Mouse (Mus musculus): Measurements from ENCODE around the gene BC080695. TPM values are rescaled to one million over a fixed set of nuclear protein-coding genes. Genes with fewer than 3 reads are reported as not detected.
"Not testable (repeated sequence)": the region's sequence is repeated elsewhere in the genome, so short reads cannot be mapped to it uniquely, and the experiment has no call there.

Gene BC080695
- polyA plus RNA-seq (2017; shearing (Covaris generic)) = not detected

DNA sequence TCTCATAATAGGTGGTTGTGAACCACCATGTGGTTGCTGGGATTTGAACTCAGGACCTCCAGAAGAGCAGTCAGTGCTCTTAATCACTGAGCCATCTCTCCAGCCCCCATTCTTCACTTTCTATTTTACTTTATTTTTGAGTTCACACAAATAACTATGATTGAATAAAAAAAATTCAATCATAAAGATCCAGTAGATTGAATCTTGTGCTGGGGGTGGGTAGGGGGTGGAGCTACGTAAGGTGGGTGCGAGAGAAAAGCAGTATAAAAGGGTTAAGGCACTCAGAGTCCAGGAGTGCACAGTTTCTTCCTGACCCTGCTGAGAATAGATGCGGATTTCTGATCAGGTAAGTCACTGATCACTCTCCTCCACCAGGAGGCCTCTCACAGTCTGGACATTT, at the start of gene BC080695, which contains the start of gene Gm13057:
Gene BC080695 (plus strand): TSS at position 301 of the 400 bp plus-strand sequence.
Gene Gm13057 (plus strand): TSS at position 310 of the 400 bp plus-strand sequence.
- not testable (repeated sequence) for ATAC-seq

- no peak for ATAC-seq
Measured at GRCm38 (mm10) chr4:143511043-143511442, 40.5 kb upstream of the BC080695 start, which contains the start of gene Gm13043. Gene Gm13043 (plus strand): TSS chr4:143511343.

GRCm38 (mm10) chr4:143535654-143536053, 15.8 kb upstream of the BC080695 start, which contains the start of gene Gm13040:
Gene Gm13040 (plus strand): TSS chr4:143535954.
- ATAC-seq = not testable (repeated sequence)

GRCm38 (mm10) chr4:143611927-143612326, 60.4 kb downstream of the BC080695 start:
- not testable (repeated sequence) for ATAC-seq

GRCm38 (mm10) chr4:143614703-143615102, 63.2 kb downstream of the BC080695 start, which contains the start of gene Gm13083:
Gene Gm13083 (plus strand): TSS chr4:143615003.
- ATAC-seq = not testable (repeated sequence)

DNA sequence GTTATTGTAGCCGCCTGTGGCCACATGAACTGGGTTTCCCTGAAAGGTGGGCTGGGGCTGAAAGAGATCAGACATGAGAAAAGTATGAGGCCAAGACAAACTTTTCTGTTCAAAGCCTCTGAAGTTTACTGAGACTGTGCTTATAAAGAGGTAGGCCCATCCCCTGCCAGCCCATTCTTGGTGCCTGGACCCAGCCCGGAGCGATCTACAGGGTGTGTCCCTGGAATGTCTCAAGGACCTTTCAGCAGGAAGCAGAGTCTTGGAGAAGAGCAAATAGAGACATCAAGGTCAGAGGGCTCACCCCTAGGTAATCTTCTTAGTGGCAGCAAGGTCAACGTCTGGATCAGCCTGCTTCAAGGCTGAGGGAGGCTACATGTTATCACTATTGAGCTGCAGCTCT, 66.6 kb downstream of the BC080695 start:
- not testable (repeated sequence) for ATAC-seq

Other genes with a start within 250 kb of the BC080695 start
- not detected for gene Lrrc38, start 201.9 kb upstream of the BC080695 start, polyA plus RNA-seq (2017; shearing (Covaris generic))
- not detected for gene Pramel1, start 157.3 kb upstream of the BC080695 start, polyA plus RNA-seq (2017; shearing (Covaris generic))
- 10 to 100 TPM; 35.8 to 46.1 (median 43.1) TPM for gene Pramef8, start 139.3 kb upstream of the BC080695 start, polyA plus RNA-seq (2017; shearing (Covaris generic))
- not detected for gene Oog4, start 101.4 kb upstream of the BC080695 start, polyA plus RNA-seq (2017; shearing (Covaris generic))
- gene Gm13043, start 40.4 kb upstream of the BC080695 start, polyA plus RNA-seq (2017; shearing (Covaris generic)) = not detected
- not detected for gene Gm13040, start 15.7 kb upstream of the BC080695 start, polyA plus RNA-seq (2017; shearing (Covaris generic))
- not detected for gene Gm13057, start within 50 bp of the BC080695 start, polyA plus RNA-seq (2017; shearing (Covaris generic))
- gene Gm13083, start 63.3 kb downstream of the BC080695 start, polyA plus RNA-seq (2017; shearing (Covaris generic)) = not detected
- gene Gm13088, start 105.5 kb downstream of the BC080695 start, polyA plus RNA-seq (2017; shearing (Covaris generic)) = not detected
- gene Gm13089, start 151.0 kb downstream of the BC080695 start, polyA plus RNA-seq (2017; shearing (Covaris generic)) = not detected
- gene Gm13078, start 167.8 kb downstream of the BC080695 start, polyA plus RNA-seq (2017; shearing (Covaris generic)) = not detected
- not detected for gene Gm13023, start 237.7 kb downstream of the BC080695 start, polyA plus RNA-seq (2017; shearing (Covaris generic))